Mouse (Mus musculus): ENCODE data around the gene Scd2. TPM values are rescaled to one million over a fixed set of nuclear protein-coding genes. Genes with fewer than 3 reads are reported as not detected.
"Not testable (repeated sequence)": the region's sequence is repeated elsewhere in the genome, so short reads cannot be mapped to it uniquely, and the experiment has no call there.

Scd2 gene
- total and polyA plus RNA-seq, 3 experiments, result 97.6 to 710 (median 649) TPM

GRCm38 (mm10) chr19:44277931-44278330 lies 15.5 kb upstream of the Scd2 start:
- no peaks in the 10 kb centered on the region for H3K9me3 ChIP-seq (replicated peaks)
- TF ChIP-seq POLR2AphosphoS5 (IDR thresholded peaks at IDR 0.05; ENCODE audit: insufficient replicate concordance, low read depth, low read length), result no peak
- no peak for TF ChIP-seq GATA1 (IDR thresholded peaks at IDR 0.05; ENCODE audit: borderline replicate concordance, low read length)
- no peak for TF ChIP-seq CTCF (IDR thresholded peaks at IDR 0.05; ENCODE audit: low read depth, low read length)
- TF ChIP-seq TAL1 (conservative IDR thresholded peaks at IDR 0.05; ENCODE audit: low read depth, low read length), result no peak
- no peak for TF ChIP-seq GATA2 (IDR thresholded peaks at IDR 0.05; ENCODE audit: borderline replicate concordance, low read depth, low read length)
- no peaks in the 10 kb centered on the region for H3K36me3 ChIP-seq (replicated peaks)
- ATAC-seq (ENCODE audit: extremely low read depth, insufficient number of reproducible peaks, low FRiP score, poor library complexity, severe bottlenecking) (no peak), DNase-seq (ENCODE audit: low spot score) (no peak)
- no peaks in the 10 kb centered on the region for H3K27me3 ChIP-seq (ENCODE audit: insufficient read depth, low read length)
- no peak overlapping the region for H3K4me3 ChIP-seq (ENCODE audit: low read depth, low read length)
- peaks cover 43% of the 10 kb centered on the region for H3K4me1 ChIP-seq (ENCODE audit: insufficient read depth, low read depth, low read length)

GRCm38 (mm10) chr19:44280755-44281154 lies 12.7 kb upstream of the Scd2 start:
- Histone ChIP-seq H3K27me3 (ENCODE audit: insufficient read depth, low read length) (no peaks in the 10 kb centered on the region), H3K36me3 (replicated peaks) (no peaks in the 10 kb centered on the region), H3K4me3 (ENCODE audit: low read depth, low read length) (no peak overlapping the region), H3K9me3 (replicated peaks) (no peaks in the 10 kb centered on the region), H3K4me1 (ENCODE audit: insufficient read depth, low read depth, low read length) (peaks cover 62% of the 10 kb centered on the region)
- ATAC-seq (ENCODE audit: extremely low read depth, insufficient number of reproducible peaks, low FRiP score, poor library complexity, severe bottlenecking) (no peak), DNase-seq (ENCODE audit: low spot score) (no peak)
- TF ChIP-seq POLR2AphosphoS5 (IDR thresholded peaks at IDR 0.05; ENCODE audit: insufficient replicate concordance, low read depth, low read length), result no peak
- no peak for TF ChIP-seq GATA2 (IDR thresholded peaks at IDR 0.05; ENCODE audit: borderline replicate concordance, low read depth, low read length)
- TF ChIP-seq GATA1 (IDR thresholded peaks at IDR 0.05; ENCODE audit: borderline replicate concordance, low read length), result no peak
- TF ChIP-seq TAL1 (conservative IDR thresholded peaks at IDR 0.05; ENCODE audit: low read depth, low read length), result no peak
- TF ChIP-seq CTCF (IDR thresholded peaks at IDR 0.05; ENCODE audit: low read depth, low read length), result no peak

- not testable (repeated sequence) for H3K4me3 ChIP-seq (ENCODE audit: low read depth, low read length); H3K9me3 ChIP-seq (replicated peaks); H3K27me3 ChIP-seq (ENCODE audit: insufficient read depth, low read length); DNase-seq (ENCODE audit: low spot score); ATAC-seq (ENCODE audit: extremely low read depth, insufficient number of reproducible peaks, low FRiP score, poor library complexity, severe bottlenecking); H3K36me3 ChIP-seq (replicated peaks)
- H3K4me1 ChIP-seq (ENCODE audit: insufficient read depth, low read depth, low read length), result peaks cover 72% of the 10 kb centered on the region
Observed at GRCm38 (mm10) chr19:44281825-44282447, 11.5 kb upstream of the Scd2 start.

GRCm38 (mm10) chr19:44282534-44283156 lies 10.8 kb upstream of the Scd2 start:
- no peaks in the 10 kb centered on the region for H3K36me3 ChIP-seq (replicated peaks)
- DNase-seq (ENCODE audit: low spot score), result no peak
- H3K4me3 ChIP-seq (ENCODE audit: low read depth, low read length), result peak overlapping the region; percentile 72; the same call in 1 of the 2 replicates
- no peak for TF ChIP-seq POLR2AphosphoS5 (IDR thresholded peaks at IDR 0.05; ENCODE audit: insufficient replicate concordance, low read depth, low read length)
- ATAC-seq (ENCODE audit: extremely low read depth, insufficient number of reproducible peaks, low FRiP score, poor library complexity, severe bottlenecking), result no peak
- peaks cover 74% of the 10 kb centered on the region for H3K4me1 ChIP-seq (ENCODE audit: insufficient read depth, low read depth, low read length)
- H3K9me3 ChIP-seq (replicated peaks), result no peaks in the 10 kb centered on the region
- H3K27me3 ChIP-seq (ENCODE audit: insufficient read depth, low read length), result no peaks in the 10 kb centered on the region

GRCm38 (mm10) chr19:44283157-44284024 lies 10.1 kb upstream of the Scd2 start:
- peak overlapping the region; percentile 72; the same call in 1 of the 2 replicates for H3K4me3 ChIP-seq (ENCODE audit: low read depth, low read length)
- H3K36me3 ChIP-seq (replicated peaks), result no peaks in the 10 kb centered on the region
- DNase-seq (ENCODE audit: low spot score), result no peak
- no peaks in the 10 kb centered on the region for H3K9me3 ChIP-seq (replicated peaks)
- no peak for TF ChIP-seq GATA2 (IDR thresholded peaks at IDR 0.05; ENCODE audit: borderline replicate concordance, low read depth, low read length)
- no peak for TF ChIP-seq GATA1 (IDR thresholded peaks at IDR 0.05; ENCODE audit: borderline replicate concordance, low read length)
- TF ChIP-seq CTCF (IDR thresholded peaks at IDR 0.05; ENCODE audit: low read depth, low read length), result no peak
- TF ChIP-seq TAL1 (conservative IDR thresholded peaks at IDR 0.05; ENCODE audit: low read depth, low read length), result no peak
- TF ChIP-seq POLR2AphosphoS5 (IDR thresholded peaks at IDR 0.05; ENCODE audit: insufficient replicate concordance, low read depth, low read length), result no peak
- ATAC-seq (ENCODE audit: extremely low read depth, insufficient number of reproducible peaks, low FRiP score, poor library complexity, severe bottlenecking), result no peak
- no peaks in the 10 kb centered on the region for H3K27me3 ChIP-seq (ENCODE audit: insufficient read depth, low read length)
- peaks cover 80% of the 10 kb centered on the region for H3K4me1 ChIP-seq (ENCODE audit: insufficient read depth, low read depth, low read length)

GRCm38 (mm10) chr19:44284025-44284695 lies 9.3 kb upstream of the Scd2 start:
- peaks cover 87% of the 10 kb centered on the region for H3K4me1 ChIP-seq (ENCODE audit: insufficient read depth, low read depth, low read length)

More at GRCm38 (mm10) chr19:44284025-44284695, 9.3 kb upstream of the Scd2 start:
- Histone ChIP-seq H3K27me3 (ENCODE audit: insufficient read depth, low read length) (no peaks in the 10 kb centered on the region), H3K9me3 (replicated peaks) (no peaks in the 10 kb centered on the region), H3K4me3 (ENCODE audit: low read depth, low read length) (peak overlapping the region; percentile 72), H3K36me3 (replicated peaks) (no peaks in the 10 kb centered on the region)
- peak; percentile 92 for ATAC-seq (ENCODE audit: extremely low read depth, insufficient number of reproducible peaks, low FRiP score, poor library complexity, severe bottlenecking)
- TF ChIP-seq CTCF (IDR thresholded peaks at IDR 0.05; ENCODE audit: low read depth, low read length) (no peak), GATA1 (IDR thresholded peaks at IDR 0.05; ENCODE audit: borderline replicate concordance, low read length) (no peak), GATA2 (IDR thresholded peaks at IDR 0.05; ENCODE audit: borderline replicate concordance, low read depth, low read length) (no peak), POLR2AphosphoS5 (IDR thresholded peaks at IDR 0.05; ENCODE audit: insufficient replicate concordance, low read depth, low read length) (no peak; the same call in 1 of the 2 replicates), TAL1 (conservative IDR thresholded peaks at IDR 0.05; ENCODE audit: low read depth, low read length) (no peak)
- peak; percentile 89 for DNase-seq (ENCODE audit: low spot score)
